Mouse (Mus musculus) urinary bladder, postnatal 4 days (tissue): ENCODE data around the gene Padi4.

Experiments used
- DNase-seq, 2 experiments: peaks; one replicate each; pipeline ENCODE4 v3.0.0; 2021 to 2022; ENCODE audit warnings: low spot score in 2 of 2

Padi4 gene

GRCm38 (mm10) chr4:140740655-140741054 lies 33.4 kb downstream of the Padi4 start:
- no peak for DNase-seq

- no peak for DNase-seq
Observed at GRCm38 (mm10) chr4:140732871-140733270, 41.2 kb downstream of the Padi4 start.

- no peak for DNase-seq
Observed at GRCm38 (mm10) chr4:140731654-140732053, 42.4 kb downstream of the Padi4 start.

GRCm38 (mm10) chr4:140726907-140727306 lies 47.1 kb downstream of the Padi4 start:
- DNase-seq = no peak

DNA sequence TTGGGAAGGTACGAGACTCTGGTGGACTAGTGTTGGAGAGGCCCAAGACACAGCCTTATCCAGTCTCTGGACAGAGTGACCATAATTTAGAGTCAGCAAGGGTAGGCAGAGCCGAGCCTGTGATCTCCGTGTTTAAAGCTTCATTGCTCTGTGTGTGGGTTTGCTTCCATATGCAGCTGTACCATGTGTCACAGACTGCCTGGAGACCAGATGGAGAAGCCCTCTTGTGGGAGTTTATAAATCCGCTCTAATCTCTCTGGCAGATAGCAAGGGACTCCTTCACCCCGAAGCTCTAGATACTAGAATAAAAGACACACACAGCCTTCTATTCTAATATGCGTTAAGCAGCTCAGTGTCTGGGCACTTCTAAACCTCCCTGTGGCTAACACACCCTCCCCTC lies 49.3 kb downstream of the Padi4 start:
- DNase-seq = no peak

DNA sequence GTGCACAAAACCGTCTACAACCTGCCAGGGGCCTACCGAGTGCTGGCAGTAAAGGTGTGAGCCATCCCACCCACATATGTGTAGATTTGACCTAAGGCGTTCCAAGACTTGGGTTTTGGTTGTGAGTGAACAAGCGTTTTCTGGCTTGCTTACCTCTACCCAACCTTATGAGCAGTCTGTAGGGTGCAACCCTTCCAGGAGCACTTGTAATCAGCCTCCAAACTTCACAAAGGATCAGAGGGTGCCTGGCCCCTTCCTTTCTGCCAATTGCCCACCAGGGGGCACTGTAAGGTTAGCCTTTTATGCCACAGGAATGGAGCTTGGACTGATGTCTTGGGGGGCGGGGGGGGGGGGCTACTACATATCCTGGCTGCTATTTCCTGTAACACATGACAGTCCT lies 50.2 kb downstream of the Padi4 start:
- DNase-seq = no peak

- DNase-seq = no peak
Observed at GRCm38 (mm10) chr4:140723192-140723591, 50.8 kb downstream of the Padi4 start.

DNA sequence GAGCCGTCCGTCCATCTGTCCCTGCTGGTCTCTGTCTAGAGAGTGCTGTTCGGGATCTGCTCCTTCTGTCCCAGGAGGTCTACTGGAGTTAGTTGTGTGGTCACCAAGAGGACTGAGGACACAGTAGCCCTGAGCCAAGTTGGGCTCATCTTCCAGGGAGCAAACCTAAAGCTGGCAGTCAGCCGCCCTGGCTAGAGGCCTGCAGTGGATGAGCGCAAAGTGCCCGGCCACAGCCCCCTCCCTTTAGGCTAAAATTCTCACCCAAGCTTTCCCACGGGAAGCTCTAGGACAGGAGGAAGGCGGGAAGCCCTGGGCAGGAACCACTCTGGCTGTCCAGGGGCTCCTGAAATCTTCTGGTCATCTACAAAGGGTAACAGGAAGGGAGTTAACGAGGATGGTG lies 51.3 kb downstream of the Padi4 start:
- DNase-seq = no peak

DNA sequence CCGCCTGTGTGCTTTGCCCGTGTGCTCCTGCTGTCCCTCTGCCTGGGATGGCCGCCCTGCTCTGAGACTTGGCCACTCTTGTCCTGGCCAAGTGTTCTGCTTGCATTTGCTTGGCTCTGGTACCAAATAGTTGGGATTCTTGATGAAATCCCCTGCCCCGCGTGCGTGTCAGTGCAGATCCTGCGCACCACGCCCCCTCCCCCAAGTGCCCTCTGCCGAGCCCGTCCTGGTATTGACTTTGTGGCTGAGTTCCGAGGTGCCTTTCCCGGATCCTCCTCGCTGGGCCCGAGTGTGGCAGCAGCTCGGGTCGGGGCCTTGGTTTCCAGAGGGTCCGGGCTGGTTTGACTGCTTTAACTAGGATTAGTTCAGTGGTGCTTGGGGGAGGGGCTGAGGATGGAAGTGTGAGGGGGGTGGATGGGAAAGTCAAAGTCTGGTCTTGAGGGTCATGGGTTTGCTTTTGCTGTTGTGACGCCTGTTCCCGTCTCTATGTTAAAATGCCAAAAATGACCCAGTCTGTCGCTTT lies 52.0 kb downstream of the Padi4 start:
- no peak for DNase-seq

DNA sequence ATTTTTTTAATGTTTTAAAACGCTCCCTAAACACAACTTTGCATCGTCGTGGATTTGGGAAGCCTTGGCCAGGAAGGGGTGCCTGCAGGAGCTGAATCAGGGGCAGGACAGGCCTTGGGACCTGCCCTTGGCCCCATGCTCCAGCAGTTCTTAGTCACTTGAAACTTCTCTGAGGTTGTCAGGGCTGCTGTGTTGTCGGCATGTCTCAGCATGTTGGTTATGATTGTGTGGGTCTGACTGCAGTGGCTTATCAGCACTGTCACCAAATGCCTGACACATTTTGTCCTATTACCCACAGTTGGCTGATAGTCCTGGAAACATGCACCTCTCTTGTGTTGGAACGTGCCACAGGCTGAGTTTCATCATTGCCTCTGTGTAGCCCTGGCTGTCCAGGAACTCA lies 53.9 kb downstream of the Padi4 start:
- DNase-seq = no peak

DNA sequence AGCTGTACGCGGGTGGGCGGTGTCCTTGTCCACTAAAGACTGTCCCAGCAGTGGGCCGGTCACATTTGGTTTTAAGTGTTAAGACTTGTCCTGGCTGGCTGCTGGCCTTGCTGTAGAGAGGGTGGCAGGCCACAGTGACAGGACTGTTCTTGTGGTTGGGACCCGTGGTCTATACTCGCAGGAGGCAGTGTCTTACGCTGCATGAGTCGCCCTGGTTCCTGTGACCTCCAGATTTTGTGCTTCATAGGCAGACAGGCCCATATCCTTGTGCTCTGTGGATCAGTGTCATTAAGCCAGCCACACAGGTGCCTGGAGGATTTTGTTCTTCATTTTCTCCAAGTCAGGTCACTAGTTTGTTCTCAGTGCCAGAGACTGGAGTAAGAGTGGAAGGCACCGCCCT lies 55.6 kb downstream of the Padi4 start:
- no peak for DNase-seq

GRCm38 (mm10) chr4:140716994-140717393 lies 57.0 kb downstream of the Padi4 start:
- no peak for DNase-seq

- DNase-seq = no peak
Observed at GRCm38 (mm10) chr4:140714586-140714985, 59.5 kb downstream of the Padi4 start.

DNA sequence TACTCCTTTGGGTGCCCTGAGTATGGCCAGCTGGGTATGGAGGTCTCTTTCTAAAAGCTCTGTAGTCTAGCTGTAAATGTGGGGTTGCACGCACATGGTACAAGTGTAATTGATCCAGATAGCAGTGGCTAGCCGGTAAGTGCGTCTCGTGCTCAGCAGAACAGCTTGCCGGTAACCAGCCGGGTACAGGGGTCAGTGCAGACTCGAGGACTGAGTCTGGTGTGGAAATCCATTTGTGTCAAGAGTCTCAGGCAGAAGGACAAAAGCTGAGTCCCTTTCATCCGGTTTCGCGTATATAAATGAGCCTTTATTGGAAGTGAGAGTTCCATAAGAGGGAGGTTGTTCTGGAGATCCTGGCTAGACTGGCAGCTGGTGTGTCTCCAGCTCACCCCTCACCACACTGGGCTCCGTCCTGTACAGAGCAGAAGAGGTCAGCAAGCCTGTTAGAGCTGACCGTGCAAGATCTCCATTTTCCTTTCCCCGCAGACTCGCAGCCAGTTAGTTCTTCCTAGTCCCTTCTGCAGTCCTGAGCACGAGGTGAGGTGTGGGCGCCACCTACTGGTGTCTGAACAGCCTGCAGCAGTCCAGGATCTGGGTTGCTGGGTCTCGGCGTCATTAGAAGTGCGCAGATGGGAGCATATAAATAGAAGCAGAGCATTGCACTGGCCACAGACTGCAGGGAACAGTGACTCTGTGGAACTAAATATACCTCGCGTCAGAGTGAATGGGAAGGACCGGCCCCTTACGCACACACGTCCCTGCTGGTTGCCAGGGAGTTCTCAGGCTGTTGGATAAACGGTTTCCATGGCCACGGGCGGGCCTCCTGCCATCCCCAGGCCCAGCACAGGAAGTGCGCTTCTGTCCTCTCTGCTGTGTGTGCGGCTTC lies 60.3 kb downstream of the Padi4 start:
- peak; percentile 84 to 91 for DNase-seq

GRCm38 (mm10) chr4:140711360-140711759 lies 62.7 kb downstream of the Padi4 start:
- no peak for DNase-seq

GRCm38 (mm10) chr4:140710781-140711180 lies 63.3 kb downstream of the Padi4 start:
- DNase-seq = no peak

DNA sequence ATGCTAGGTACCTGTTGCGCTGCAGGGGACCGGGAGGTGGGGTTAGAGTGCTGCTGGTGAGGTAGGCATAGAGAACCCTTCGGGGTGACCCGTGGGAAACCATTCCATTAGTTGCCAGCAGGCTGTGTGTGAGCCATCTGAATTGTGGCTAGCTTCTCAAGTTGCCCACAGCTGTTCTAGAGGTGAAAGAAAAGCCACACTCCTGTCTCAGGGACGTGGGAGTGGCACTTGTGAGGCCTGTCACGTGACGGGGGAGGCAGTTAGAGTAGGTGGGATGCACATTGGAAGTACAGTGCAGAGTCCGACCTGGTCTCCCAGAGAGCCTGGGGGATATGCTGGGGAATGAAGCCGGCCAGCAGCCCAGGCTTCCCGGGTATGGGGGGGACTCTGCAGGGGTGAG lies 64.4 kb downstream of the Padi4 start:
- no peak for DNase-seq

DNA sequence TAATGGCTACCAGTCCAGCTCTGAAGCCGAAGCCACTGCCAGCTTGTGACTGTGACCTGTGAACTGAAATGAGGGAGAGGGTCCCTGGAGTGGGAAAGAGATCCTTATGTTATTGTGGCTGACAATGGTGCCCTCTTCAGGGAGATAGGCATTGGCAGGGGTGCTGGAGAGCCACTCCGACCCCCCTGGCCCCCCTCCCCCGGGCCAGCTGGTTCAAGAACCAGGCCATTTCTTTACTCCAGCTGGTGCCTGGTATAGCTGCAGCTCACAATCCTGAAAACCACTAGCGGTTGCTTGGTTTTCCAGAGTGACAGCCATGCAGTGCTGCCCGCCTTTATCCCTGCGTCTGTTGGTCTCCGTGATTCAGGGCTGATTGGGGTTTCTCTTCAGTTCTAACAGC lies 64.9 kb downstream of the Padi4 start:
- no peak for DNase-seq

DNA sequence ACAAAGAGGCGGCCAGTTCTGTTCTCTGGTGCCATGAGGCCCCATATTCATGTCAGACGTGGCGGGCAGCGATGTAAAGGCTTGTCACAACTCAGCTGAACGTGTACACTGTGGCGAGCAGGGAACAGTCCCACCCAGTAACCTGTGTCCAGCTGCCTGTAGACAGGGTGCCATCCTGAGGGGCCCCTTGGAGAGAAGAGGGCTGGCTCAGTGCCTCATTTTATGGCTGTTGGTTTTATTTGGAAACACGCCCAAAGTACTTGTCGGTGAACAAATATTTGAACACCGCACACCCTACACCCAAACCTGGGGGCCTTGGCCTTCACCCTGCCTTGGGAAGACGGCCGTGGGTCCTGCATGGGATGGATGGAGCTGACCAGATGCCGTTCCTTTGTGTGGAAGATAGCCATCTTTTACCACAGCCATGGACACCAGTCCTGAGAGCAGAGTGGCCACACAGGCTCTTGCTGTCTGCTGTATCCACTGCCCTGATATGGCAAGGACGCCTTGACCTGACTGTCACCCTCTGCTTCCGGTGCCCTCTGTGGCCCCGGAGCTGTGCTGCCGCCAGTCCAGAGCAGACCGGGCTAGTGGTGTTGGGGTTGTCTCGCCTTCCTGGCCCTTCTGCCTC lies 65.6 kb downstream of the Padi4 start:
- no peak for DNase-seq

- no peak for DNase-seq
Observed at GRCm38 (mm10) chr4:140707615-140708014, 66.4 kb downstream of the Padi4 start.

- no peak for DNase-seq
Observed at GRCm38 (mm10) chr4:140704166-140704565, 69.9 kb downstream of the Padi4 start.

DNA sequence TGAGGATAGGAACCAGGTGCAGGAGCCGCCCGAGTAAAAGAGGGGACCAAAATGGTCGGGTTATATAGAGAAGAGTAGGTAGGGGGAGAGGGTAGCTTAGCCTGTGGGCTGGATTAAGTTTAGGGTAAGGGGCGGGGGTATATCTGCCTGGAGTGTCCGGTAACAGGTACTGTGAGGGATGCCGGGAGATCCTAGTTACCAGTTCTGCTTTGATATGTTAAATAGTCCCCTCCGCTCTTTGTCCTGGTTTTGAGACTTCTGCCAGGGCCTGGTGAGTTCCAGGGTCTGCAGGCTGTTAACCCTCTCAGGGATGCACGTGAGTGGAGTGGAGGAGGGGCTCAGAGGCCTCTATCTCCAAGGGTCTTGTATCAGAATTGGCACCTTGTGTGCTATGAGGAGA lies 70.4 kb downstream of the Padi4 start:
- DNase-seq = no peak
